Mouse (Mus musculus) CH12.LX (cell line): Measurements from ENCODE around the gene Exosc2.
A peak's percentile ranks its signal among the peaks of the same experiment; 100 is the strongest.

Experiments used
- BHLHE40 ChIP-seq: IDR thresholded peaks from 2 replicates; pipeline ENCODE4 v1.6.1; 2011; ENCODE audit warnings: mild to moderate bottlenecking, low read depth, low read length, improper control_type of control experiment
- CHD1 ChIP-seq: IDR thresholded peaks from 2 replicates; pipeline ENCODE4 v1.6.1; 2012; ENCODE audit warnings: low read depth, low read length, improper control_type of control experiment, inconsistent platforms
- CTCF ChIP-seq, 2 experiments: IDR thresholded peaks in 1 of 2; conservative IDR thresholded peaks in 1 of 2; 2 replicates each; pipeline ENCODE4 v1.5.1; 2011 to 2012; ENCODE audit warnings: low read depth in 2 of 2, low read length in 2 of 2, improper control_type of control experiment in 1 of 2, inconsistent platforms in 1 of 2, mild to moderate bottlenecking in 1 of 2, moderate library complexity in 1 of 2
- GABPA ChIP-seq: IDR thresholded peaks from 2 replicates; pipeline ENCODE4 v1.6.1; 2012; ENCODE audit warnings: low read depth, low read length, improper control_type of control experiment, inconsistent platforms; ENCODE audit not compliant: insufficient replicate concordance
- MAX ChIP-seq: IDR thresholded peaks from 2 replicates; pipeline ENCODE4 v1.6.1; 2011; ENCODE audit warnings: low read length, improper control_type of control experiment
- MAZ ChIP-seq: IDR thresholded peaks from 2 replicates; pipeline ENCODE4 v1.6.1; 2012; ENCODE audit warnings: low read depth, mild to moderate bottlenecking, inconsistent platforms, low read length, improper control_type of control experiment, moderate library complexity
- MXI1 ChIP-seq: IDR thresholded peaks from 2 replicates; pipeline ENCODE4 v1.6.1; 2011; ENCODE audit warnings: mild to moderate bottlenecking, low read depth, low read length, improper control_type of control experiment
- NRF1 ChIP-seq: IDR thresholded peaks from 2 replicates; pipeline ENCODE4 v1.6.1; 2014; ENCODE audit warnings: low read depth, mild to moderate bottlenecking, inconsistent platforms, low read length, improper control_type of control experiment, moderate library complexity
- POLR2A ChIP-seq: IDR thresholded peaks from 2 replicates; pipeline ENCODE4 v1.6.1; 2011; ENCODE audit warnings: low read depth, mild to moderate bottlenecking, improper control_type of control experiment, low read length
- RAD21 ChIP-seq: IDR thresholded peaks from 2 replicates; pipeline ENCODE4 v1.6.1; 2011; ENCODE audit warnings: low read depth, mild to moderate bottlenecking, low read length, improper control_type of control experiment, moderate library complexity
- TBP ChIP-seq: conservative IDR thresholded peaks from 2 replicates; pipeline ENCODE4 v1.6.1; 2011; ENCODE audit warnings: low read depth, low read length, improper control_type of control experiment
- TCF12 ChIP-seq: IDR thresholded peaks from 2 replicates; pipeline ENCODE4 v1.6.1; 2014; ENCODE audit warnings: low read depth, mild to moderate bottlenecking, inconsistent platforms, low read length, improper control_type of control experiment
- ZKSCAN1 ChIP-seq: IDR thresholded peaks from 2 replicates; pipeline ENCODE4 v1.6.1; 2012; ENCODE audit warnings: low read depth, inconsistent platforms, low read length, improper control_type of control experiment, borderline replicate concordance
- ZNF384 ChIP-seq: IDR thresholded peaks from 2 replicates; pipeline ENCODE4 v1.6.1; 2012; ENCODE audit warnings: low read depth, low read length, improper control_type of control experiment, inconsistent platforms

DNA sequence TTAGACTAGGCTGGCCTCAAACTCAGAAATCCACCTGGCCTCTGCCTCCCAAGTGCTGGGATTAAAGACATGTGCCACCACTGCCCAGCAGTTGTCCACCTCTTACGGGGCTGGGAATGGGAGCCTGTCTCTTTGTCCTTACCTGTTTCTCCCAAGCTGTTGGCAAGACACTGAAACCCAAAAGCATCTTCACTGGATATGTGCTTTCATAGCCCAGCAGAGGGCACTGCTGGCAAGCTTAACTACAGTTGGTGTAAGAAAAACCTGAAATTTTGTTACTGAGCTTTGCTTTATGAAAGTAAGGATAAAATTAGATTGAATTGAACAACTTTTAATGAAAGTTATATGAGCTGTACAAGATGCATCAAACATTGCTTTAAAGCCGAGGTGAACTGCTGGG is 13.2 kb downstream of the Exosc2 start:
- TF ChIP-seq CHD1 (no peak), CTCF (conservative IDR thresholded peaks at IDR 0.05 in 1 of 2, IDR thresholded peaks at IDR 0.05 in 1 of 2; ENCODE audit: low read depth in 2 of 2, low read length in 2 of 2) (peak; percentile 52 to 89), ZNF384 (peak; percentile 51; the same call in 1 of the 2 replicates), POLR2A (no peak), BHLHE40 (no peak), TCF12 (no peak), MXI1 (no peak), MAZ (no peak), TBP (no peak), RAD21 (peak; percentile 81), NRF1 (no peak), GABPA (no peak), ZKSCAN1 (no peak), MAX (no peak)
